In the genomic region with DNA sequence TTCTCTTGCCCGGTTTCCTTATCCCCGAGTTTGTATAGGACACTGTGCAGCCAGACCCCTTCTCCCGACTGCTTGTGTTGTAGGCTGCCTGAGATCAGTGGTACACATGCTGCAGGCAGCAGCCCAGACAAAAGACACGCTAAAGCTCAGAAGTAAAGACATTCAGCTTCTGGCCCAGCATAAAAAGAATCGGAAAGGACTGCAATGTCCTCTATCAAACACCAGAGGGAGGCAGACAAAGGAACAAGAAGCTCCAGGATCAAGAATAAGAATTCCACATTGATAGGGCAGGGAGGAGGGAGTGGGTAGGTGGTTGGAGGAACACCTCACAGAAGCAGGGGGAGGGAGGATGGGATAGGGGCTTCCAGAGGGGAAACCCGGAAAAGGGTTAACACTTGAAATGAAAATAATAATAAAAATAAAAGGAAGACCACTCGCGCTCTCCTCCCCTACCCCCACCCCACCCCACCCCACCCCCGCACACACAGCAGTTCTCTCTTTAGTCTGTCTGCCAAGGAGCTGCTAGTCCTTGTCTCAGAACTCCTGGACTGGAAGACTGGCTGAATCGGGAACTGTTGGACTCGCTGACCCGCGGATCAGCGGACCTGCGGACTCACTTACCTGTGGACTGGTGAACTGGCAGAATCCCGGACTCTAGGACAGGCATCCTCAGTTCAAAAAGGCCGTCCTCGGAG, we compare ENCODE assay signal across 10 mouse cellular contexts. TPM values are rescaled to one million over a fixed set of nuclear protein-coding genes. Genes with fewer than 3 reads are reported as not detected.
DNase-seq lines count a peak whose midpoint lies in the region; ATAC-seq and TF ChIP-seq lines count a peak whose summit lies in the region.
"Had no signal": no experiment of that assay in that cellular context is flagged by ENCODE, and none has a peak within 500 bp of the region (broad histone marks: within the 10 kb centered on the region; RNA-seq: fewer than 3 reads in every experiment).

No protein-coding gene starts in this region.

- H3K27ac ChIP-seq in intestine, postnatal 0 days (ENCODE audit: low read depth, low read length) = no peak overlapping the region
- no peak overlapping the region for H3K27ac ChIP-seq in intestine, embryonic 16.5 days (ENCODE audit: low read length)
- no peak overlapping the region for H3K27ac ChIP-seq in hindbrain, embryonic 10.5 days
- H3K27ac ChIP-seq in midbrain, postnatal 0 days (ENCODE audit: low read depth, low read length) = peak overlapping the region; percentile 51; the same call in 1 of the 2 replicates
- H3K27ac ChIP-seq: heart, embryonic 15.5 days had no signal

- H3K36me3 ChIP-seq in intestine, postnatal 0 days (ENCODE audit: control insufficient read depth, insufficient read depth) = no peaks in the 10 kb centered on the region
- no peaks in the 10 kb centered on the region for H3K36me3 ChIP-seq in intestine, embryonic 16.5 days (ENCODE audit: control insufficient read depth, insufficient read depth, low read length)
- H3K36me3 ChIP-seq in hindbrain, embryonic 10.5 days = no peaks in the 10 kb centered on the region
- H3K36me3 ChIP-seq in midbrain, postnatal 0 days (ENCODE audit: insufficient read depth, low read length) = no peaks in the 10 kb centered on the region
- H3K36me3 ChIP-seq: heart, embryonic 15.5 days had no signal

- no peak overlapping the region for H3K9ac ChIP-seq in intestine, postnatal 0 days (ENCODE audit: low read depth, low read length)
- H3K9ac ChIP-seq in intestine, embryonic 16.5 days (ENCODE audit: low read depth, low read length) = no peak overlapping the region
- no peak overlapping the region for H3K9ac ChIP-seq in midbrain, postnatal 0 days (replicated peaks; ENCODE audit: low read length, poor library complexity, severe bottlenecking)
- H3K9ac ChIP-seq: heart, embryonic 15.5 days had no signal

- H3K4me1 ChIP-seq in intestine, postnatal 0 days (replicated peaks; ENCODE audit: control insufficient read depth, insufficient read depth, low read length) = no peaks in the 10 kb centered on the region
- no peaks in the 10 kb centered on the region for H3K4me1 ChIP-seq in intestine, embryonic 16.5 days (ENCODE audit: control insufficient read depth, insufficient read depth, low read length)
- no peaks in the 10 kb centered on the region for H3K4me1 ChIP-seq in hindbrain, embryonic 10.5 days (replicated peaks)
- no peaks in the 10 kb centered on the region for H3K4me1 ChIP-seq in midbrain, postnatal 0 days (ENCODE audit: insufficient read depth, low read length)
- H3K4me1 ChIP-seq: heart, embryonic 15.5 days had no signal

- H3K27me3 ChIP-seq in intestine, postnatal 0 days (replicated peaks; ENCODE audit: control insufficient read depth, insufficient read depth, low read length) = no peaks in the 10 kb centered on the region
- no peaks in the 10 kb centered on the region for H3K27me3 ChIP-seq in intestine, embryonic 16.5 days (replicated peaks; ENCODE audit: control insufficient read depth, insufficient read depth, low read length)
- no peaks in the 10 kb centered on the region for H3K27me3 ChIP-seq in hindbrain, embryonic 10.5 days (ENCODE audit: insufficient read depth, poor library complexity, severe bottlenecking)
- no peaks in the 10 kb centered on the region for H3K27me3 ChIP-seq in midbrain, postnatal 0 days (ENCODE audit: insufficient read depth, low read length)
- H3K27me3 ChIP-seq: heart, embryonic 15.5 days had no signal

- peak; percentile 62 for TF ChIP-seq CTCF in intestine, postnatal 0 days (IDR thresholded peaks at IDR 0.05; ENCODE audit: low read depth)
- TF ChIP-seq CTCF in midbrain, postnatal 0 days (IDR thresholded peaks at IDR 0.05) = no peak

- peak; percentile 34 for DNase-seq in R1 (ENCODE audit: low read depth, low spot score)
- peak; percentile 6 for DNase-seq in hindbrain, embryonic 10.5 days (ENCODE audit: low spot score)
- DNase-seq in midbrain, postnatal 0 days (ENCODE audit: low spot score) = peak; percentile 30
- no peak for DNase-seq in testis, postnatal 14 days (ENCODE audit: low spot score)
- DNase-seq in cerebellum, adult 9-11 months = no peak
- DNase-seq in left cerebral cortex, adult 18-20 months (ENCODE audit: low spot score in 2 of 2) = no peak

- ATAC-seq in intestine, postnatal 0 days = no peak
- no peak for ATAC-seq in intestine, embryonic 16.5 days
- ATAC-seq in midbrain, postnatal 0 days (ENCODE audit: low FRiP score) = peak; percentile 63; the same call in 1 of the 2 replicates

- WGBS in intestine, postnatal 0 days = 18% methylated on average over 6 of the region's 18 CpGs
- 31% methylated on average over 15 of the region's 18 CpGs for WGBS in intestine, embryonic 16.5 days
- WGBS in hindbrain, embryonic 10.5 days = 38% methylated on average over 15 of the region's 18 CpGs
- 25% methylated on average over 13 of the region's 18 CpGs for WGBS in midbrain, postnatal 0 days

- H3K4me3 ChIP-seq in intestine, postnatal 0 days (ENCODE audit: low read depth, low read length) = no peak overlapping the region
- no peak overlapping the region for H3K4me3 ChIP-seq in intestine, embryonic 16.5 days (ENCODE audit: low read length)
- H3K4me3 ChIP-seq in hindbrain, embryonic 10.5 days = no peak overlapping the region
- no peak overlapping the region; the same call in 1 of the 2 replicates for H3K4me3 ChIP-seq in midbrain, postnatal 0 days (ENCODE audit: low read depth, low read length)
- H3K4me3 ChIP-seq: heart, embryonic 15.5 days had no signal

- H3K9me3 ChIP-seq in intestine, postnatal 0 days (ENCODE audit: control insufficient read depth) = no peaks in the 10 kb centered on the region
- no peaks in the 10 kb centered on the region for H3K9me3 ChIP-seq in intestine, embryonic 16.5 days (ENCODE audit: control insufficient read depth, low read length)
- H3K9me3 ChIP-seq in hindbrain, embryonic 10.5 days = no peaks in the 10 kb centered on the region
- no peaks in the 10 kb centered on the region for H3K9me3 ChIP-seq in midbrain, postnatal 0 days (ENCODE audit: low read length)
- H3K9me3 ChIP-seq: heart, embryonic 15.5 days had no signal

- no peak overlapping the region; the same call in 1 of the 2 replicates for H3K4me2 ChIP-seq in intestine, postnatal 0 days (replicated peaks; ENCODE audit: low read depth)
- H3K4me2 ChIP-seq in intestine, embryonic 16.5 days (ENCODE audit: low read depth, low read length) = no peak overlapping the region
- H3K4me2 ChIP-seq in midbrain, postnatal 0 days (ENCODE audit: low read depth, low read length, poor library complexity, severe bottlenecking) = 0 out of 2 replicates have a peak overlapping the region, but pooled peaks have one; percentile 15
- H3K4me2 ChIP-seq: heart, embryonic 15.5 days had no signal

RNA-seq across cellular contexts. Expression of a gene that starts 24.6 kb away (rescaled TPM):
- not detected in 2 replicates for polyA plus RNA-seq in intestine, postnatal 0 days (2015; fragmentation: Nextera tagmentation; extraction: Ambion mirVana)
- polyA plus RNA-seq in intestine, embryonic 16.5 days (2015; fragmentation: Nextera tagmentation; extraction: Ambion mirVana) = 4.2 and 6.6 TPM in 2 replicates
- polyA plus RNA-seq in hindbrain, embryonic 10.5 days (2016; fragmentation: Nextera tagmentation; extraction: Ambion mirVana) = 8.9 and 13.7 TPM in 2 replicates
- 13.5 and 15.7 TPM in 2 replicates for total RNA-seq in midbrain, postnatal 0 days (2014; rRNA removed)
- 9.4 TPM in 1 of 2 replicates, not detected in the other for polyA plus RNA-seq in midbrain, postnatal 0 days (2015; fragmentation: Nextera tagmentation; extraction: Ambion mirVana)
- 10 to 100 TPM in 1 of 2 experiments, not detected in 1; 15.9 TPM for total RNA-seq in left cerebral cortex, adult 18-20 months (2021)

RNA-seq across cellular contexts. Expression of a gene that starts 54.6 kb away (rescaled TPM):
- polyA plus RNA-seq in intestine, postnatal 0 days (2015; fragmentation: Nextera tagmentation; extraction: Ambion mirVana) = not detected in 2 replicates
- polyA plus RNA-seq in intestine, embryonic 16.5 days (2015; fragmentation: Nextera tagmentation; extraction: Ambion mirVana) = not detected in 2 replicates
- polyA plus RNA-seq in hindbrain, embryonic 10.5 days (2016; fragmentation: Nextera tagmentation; extraction: Ambion mirVana) = not detected in 2 replicates
- 0.05 TPM in 2 replicates for total RNA-seq in midbrain, postnatal 0 days (2014; rRNA removed)
- polyA plus RNA-seq in midbrain, postnatal 0 days (2015; fragmentation: Nextera tagmentation; extraction: Ambion mirVana) = 0.55 TPM in 1 of 2 replicates, not detected in the other
- not detected for total RNA-seq in left cerebral cortex, adult 18-20 months (2021)
- total RNA-seq: left cerebral cortex, postnatal 10 days had no signal
- polyA plus RNA-seq: heart, embryonic 15.5 days had no signal

Comparison
In these comparisons a context has a peak if more than half of its experiments do, and no peak if none do; other contexts are left out.
1. DNase-seq: peak in R1 (single experiment), hindbrain, embryonic 10.5 days (single experiment) and midbrain, postnatal 0 days (single experiment); none in testis, postnatal 14 days (single experiment), cerebellum, adult 9-11 months (single experiment) and left cerebral cortex, adult 18-20 months (0 of 2).